8 mouse cellular contexts compared by ENCODE assay signal in genomic region chr4:148742549-148743413, GRCm38 (mm10).
DNase-seq lines count a peak whose midpoint lies in the region; ATAC-seq lines count a peak whose summit lies in the region.

No protein-coding gene starts in this region.

- H3K4me3 ChIP-seq in hindbrain, embryonic 15.5 days, result peak overlapping the region; percentile 49

- H3K4me2 ChIP-seq in hindbrain, embryonic 15.5 days, result peak overlapping the region; percentile 94

- peaks cover 25% of the 10 kb centered on the region for H3K27me3 ChIP-seq in hindbrain, embryonic 15.5 days

- peaks cover 30% of the 10 kb centered on the region for H3K4me1 ChIP-seq in hindbrain, embryonic 15.5 days (replicated peaks)

- H3K36me3 ChIP-seq in hindbrain, embryonic 15.5 days, result no peaks in the 10 kb centered on the region

- peak overlapping the region; percentile 57 for H3K9ac ChIP-seq in hindbrain, embryonic 15.5 days

- 2% methylated on average over 55 of the region's 65 CpGs for WGBS in hindbrain, embryonic 15.5 days

- H3K9me3 ChIP-seq in hindbrain, embryonic 15.5 days, result no peaks in the 10 kb centered on the region

- H3K27ac ChIP-seq in hindbrain, embryonic 15.5 days (replicated peaks), result 0 out of 2 replicates have a peak overlapping the region, but pooled peaks have one; percentile 33

- DNase-seq in MN1 (ENCODE audit: low spot score), result peak; percentile 84
- DNase-seq in cerebellum, postnatal 14 days, result peak; percentile 88 to 89
- peak; percentile 67 to 73 for DNase-seq in frontal cortex, postnatal 36 days (ENCODE audit: low spot score in 2 of 2)
- peak; percentile 62 to 69 for DNase-seq in layer of hippocampus, postnatal 36 days
- DNase-seq in lung, postnatal 14 days, result peak; percentile 80
- peak; percentile 86 for DNase-seq in retina, embryonic 14.5 days (ENCODE audit: low spot score)
- DNase-seq in thymus, postnatal 4 days, result peak; percentile 84

- peak; percentile 70 for ATAC-seq in hindbrain, embryonic 15.5 days (ENCODE audit: low FRiP score, low read depth)

Comparison
In these comparisons a context has a peak if more than half of its experiments do, and no peak if none do; other contexts are left out.
1. Peak in every context shown above with its lines: DNase-seq, ATAC-seq, H3K4me3 ChIP-seq and H3K27ac ChIP-seq.